Mouse (Mus musculus): ENCODE measurements around the gene Zfp706. TPM values are rescaled to one million over a fixed set of nuclear protein-coding genes. Genes with fewer than 3 reads are reported as not detected.
A peak's percentile ranks its signal among the peaks of the same experiment; 100 is the strongest.

Zfp706 gene
- polyA plus RNA-seq, 1 experiment from 2014 or later: 415 TPM

DNA sequence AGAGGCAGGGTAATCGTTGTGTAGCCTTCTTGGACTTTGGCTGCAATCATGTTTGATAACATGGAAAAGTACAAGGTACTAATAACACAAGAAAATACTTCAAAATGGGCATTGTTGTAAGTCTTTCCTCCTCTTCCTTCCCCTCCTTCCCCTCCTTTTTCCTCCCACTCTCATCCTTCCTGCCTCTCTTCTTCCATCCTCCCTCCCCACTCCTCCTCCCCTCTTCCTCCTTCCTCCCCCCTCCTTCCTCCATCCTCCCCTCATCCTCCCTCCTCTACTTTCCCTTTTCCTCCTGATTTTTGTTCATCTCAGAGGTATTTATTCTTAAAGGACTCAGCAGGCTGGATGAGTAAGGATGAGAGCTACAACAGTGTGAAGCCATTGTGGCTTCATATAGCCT is 39.3 kb downstream of the Zfp706 start:
- WGBS: 39% methylated on average over 1 of the region's 1 CpGs
- Histone ChIP-seq H3K4me3 (ENCODE audit: control insufficient read depth in 1 of 2, insufficient read depth in 1 of 2, low read depth in 1 of 2, low read length in 2 of 2) (no peak overlapping the region; a peak in 1 of 4 replicates), H3K27me3 (ENCODE audit: control insufficient read depth, insufficient read depth, low read length) (no peaks in the 10 kb centered on the region), H3K27ac (replicated peaks in 1 of 2; ENCODE audit: control insufficient read depth in 1 of 2, insufficient read depth in 1 of 2, low read depth in 2 of 2, low read length in 2 of 2) (no peak overlapping the region), H3K36me3 (ENCODE audit: control insufficient read depth, insufficient read depth, low read length) (no peaks in the 10 kb centered on the region), H3K9ac (ENCODE audit: low read length) (no peak overlapping the region), H3K9me3 (ENCODE audit: control insufficient read depth, low read length) (no peaks in the 10 kb centered on the region), H3K4me1 (ENCODE audit: control insufficient read depth in 2 of 2, insufficient read depth in 2 of 2, low read length in 2 of 2) (peaks cover 20 to 21% of the 10 kb centered on the region in 2 experiments), H3K4me2 (ENCODE audit: low read length) (peak overlapping the region; percentile 56; the same call in 1 of the 2 replicates)
- ATAC-seq (ENCODE audit: insufficient number of reproducible peaks, insufficient read depth, low FRiP score, low read depth): no peak

DNA sequence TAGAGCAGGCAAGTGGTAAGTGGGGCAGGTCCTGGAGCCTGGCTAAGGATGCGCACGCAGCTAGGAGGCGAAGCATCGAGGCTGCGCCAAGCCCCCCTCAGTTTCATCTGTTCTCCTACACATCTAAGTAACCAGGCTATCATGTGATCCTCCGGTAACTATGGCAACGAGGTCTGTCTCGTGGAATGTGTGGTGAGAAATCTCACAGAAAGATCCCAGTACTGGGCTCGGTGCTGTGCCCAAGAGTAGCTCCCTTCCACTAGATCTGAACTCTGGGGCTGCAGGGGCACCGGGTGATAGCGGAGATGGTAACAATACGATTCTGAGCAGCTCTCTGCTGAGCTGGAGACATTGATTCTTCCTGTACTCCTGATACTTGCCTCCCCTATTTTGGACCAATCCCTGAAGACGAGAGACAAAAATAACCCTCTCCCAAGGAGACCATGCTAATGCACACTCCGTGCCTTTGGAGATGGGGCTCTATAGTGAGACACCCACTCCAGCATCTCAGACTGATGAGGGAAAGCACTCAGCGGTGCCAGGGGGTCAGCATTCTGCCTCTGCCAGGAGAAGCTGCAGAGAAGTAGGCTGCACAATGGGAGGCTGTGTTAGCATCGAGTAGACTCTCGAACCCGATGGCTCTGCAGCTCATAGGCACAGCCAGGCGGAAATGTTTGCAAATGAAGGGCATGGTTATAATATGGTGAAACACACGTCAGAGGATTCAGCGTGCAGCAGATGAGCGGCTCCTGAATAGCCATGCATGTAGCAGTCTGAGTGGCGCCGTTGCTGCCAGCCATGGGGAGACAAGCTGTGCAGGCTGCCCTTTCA is 40.0 kb downstream of the Zfp706 start:
- peak overlapping the region; percentile 56 for H3K4me2 ChIP-seq (ENCODE audit: low read length)
- H3K27ac ChIP-seq (replicated peaks in 1 of 2; ENCODE audit: control insufficient read depth in 1 of 2, insufficient read depth in 1 of 2, low read depth in 2 of 2, low read length in 2 of 2): no peak overlapping the region
- H3K27me3 ChIP-seq (ENCODE audit: control insufficient read depth, insufficient read depth, low read length): no peaks in the 10 kb centered on the region
- H3K4me3 ChIP-seq (ENCODE audit: control insufficient read depth in 1 of 2, insufficient read depth in 1 of 2, low read depth in 1 of 2, low read length in 2 of 2): peak overlapping the region in 1 of 2 experiments; percentile 18; a peak in 2 of 4 replicates
- ATAC-seq (ENCODE audit: insufficient number of reproducible peaks, insufficient read depth, low FRiP score, low read depth): no peak
- peaks cover 21% of the 10 kb centered on the region in 2 experiments for H3K4me1 ChIP-seq (ENCODE audit: control insufficient read depth in 2 of 2, insufficient read depth in 2 of 2, low read length in 2 of 2)
- no peaks in the 10 kb centered on the region for H3K9me3 ChIP-seq (ENCODE audit: control insufficient read depth, low read length)
- 32% methylated on average over 24 of the region's 24 CpGs for WGBS
- H3K9ac ChIP-seq (ENCODE audit: low read length): peak overlapping the region; percentile 42; the same call in 1 of the 2 replicates
- H3K36me3 ChIP-seq (ENCODE audit: control insufficient read depth, insufficient read depth, low read length): no peaks in the 10 kb centered on the region

GRCm38 (mm10) chr15:36966940-36967339 is 40.6 kb downstream of the Zfp706 start:
- Histone ChIP-seq H3K4me1 (ENCODE audit: control insufficient read depth in 2 of 2, insufficient read depth in 2 of 2, low read length in 2 of 2) (peaks cover 21% of the 10 kb centered on the region in 2 experiments), H3K9ac (ENCODE audit: low read length) (peak overlapping the region; percentile 31; the same call in 1 of the 2 replicates), H3K4me2 (ENCODE audit: low read length) (peak overlapping the region; percentile 56), H3K27me3 (ENCODE audit: control insufficient read depth, insufficient read depth, low read length) (no peaks in the 10 kb centered on the region), H3K36me3 (ENCODE audit: control insufficient read depth, insufficient read depth, low read length) (no peaks in the 10 kb centered on the region), H3K4me3 (ENCODE audit: control insufficient read depth in 1 of 2, insufficient read depth in 1 of 2, low read depth in 1 of 2, low read length in 2 of 2) (peak overlapping the region in 1 of 2 experiments; percentile 18; a peak in 1 of 4 replicates), H3K27ac (replicated peaks in 1 of 2; ENCODE audit: control insufficient read depth in 1 of 2, insufficient read depth in 1 of 2, low read depth in 2 of 2, low read length in 2 of 2) (no peak overlapping the region), H3K9me3 (ENCODE audit: control insufficient read depth, low read length) (no peaks in the 10 kb centered on the region)
- ATAC-seq (ENCODE audit: insufficient number of reproducible peaks, insufficient read depth, low FRiP score, low read depth): no peak
- 26% methylated on average over 7 of the region's 7 CpGs for WGBS

DNA sequence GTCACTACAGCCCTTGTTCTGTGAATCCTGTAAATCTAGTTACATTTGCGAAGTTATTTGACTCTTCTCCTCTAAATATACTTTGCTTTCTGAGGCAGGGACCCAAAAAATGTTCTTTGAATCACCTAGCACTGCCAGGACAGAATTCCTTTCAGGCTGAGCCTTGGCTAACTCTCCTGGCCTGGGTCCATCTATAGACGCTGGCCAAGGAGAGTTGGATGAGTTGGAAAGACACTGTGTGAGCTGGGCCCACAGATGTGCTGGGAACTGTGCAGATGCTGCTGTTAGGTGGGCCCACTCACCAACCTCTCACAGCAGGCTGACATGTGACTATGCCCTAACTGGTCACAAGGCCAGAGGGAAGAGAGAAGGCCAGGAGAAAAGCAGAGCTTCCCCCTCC is 41.1 kb downstream of the Zfp706 start:
- H3K4me2 ChIP-seq (ENCODE audit: low read length): no peak overlapping the region
- no peaks in the 10 kb centered on the region for H3K36me3 ChIP-seq (ENCODE audit: control insufficient read depth, insufficient read depth, low read length)
- peaks cover 21 to 23% of the 10 kb centered on the region in 2 experiments for H3K4me1 ChIP-seq (ENCODE audit: control insufficient read depth in 2 of 2, insufficient read depth in 2 of 2, low read length in 2 of 2)
- H3K4me3 ChIP-seq (ENCODE audit: control insufficient read depth in 1 of 2, insufficient read depth in 1 of 2, low read depth in 1 of 2, low read length in 2 of 2): no peak overlapping the region
- peak overlapping the region; percentile 31; the same call in 1 of the 2 replicates for H3K9ac ChIP-seq (ENCODE audit: low read length)
- H3K27me3 ChIP-seq (ENCODE audit: control insufficient read depth, insufficient read depth, low read length): no peaks in the 10 kb centered on the region
- no peak for ATAC-seq (ENCODE audit: insufficient number of reproducible peaks, insufficient read depth, low FRiP score, low read depth)
- no peak overlapping the region for H3K27ac ChIP-seq (replicated peaks in 1 of 2; ENCODE audit: control insufficient read depth in 1 of 2, insufficient read depth in 1 of 2, low read depth in 2 of 2, low read length in 2 of 2)
- 80% methylated on average over 2 of the region's 2 CpGs for WGBS
- H3K9me3 ChIP-seq (ENCODE audit: control insufficient read depth, low read length): no peaks in the 10 kb centered on the region

DNA sequence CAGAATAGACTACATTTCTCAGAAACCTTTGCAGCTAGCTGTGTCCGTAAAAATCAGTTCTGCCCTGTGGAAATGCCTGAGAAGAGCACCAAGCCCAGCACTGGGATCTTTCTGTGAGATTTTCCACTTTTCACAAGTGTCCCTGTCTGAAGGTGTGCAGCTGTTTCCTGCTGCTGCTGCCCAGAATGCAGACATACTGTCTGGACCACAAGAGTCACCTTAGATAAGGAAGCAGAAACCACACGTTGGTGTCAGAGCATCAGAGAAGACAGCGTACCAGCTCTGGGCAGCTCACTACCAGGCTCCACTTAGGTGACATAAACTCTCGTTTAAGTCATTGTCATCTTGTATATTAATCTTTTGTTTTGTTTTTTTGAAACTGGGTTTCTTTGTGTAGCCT is 41.8 kb downstream of the Zfp706 start:
- WGBS: 51% methylated on average over 4 of the region's 4 CpGs
- Histone ChIP-seq H3K27me3 (ENCODE audit: control insufficient read depth, insufficient read depth, low read length) (no peaks in the 10 kb centered on the region), H3K4me2 (ENCODE audit: low read length) (no peak overlapping the region), H3K36me3 (ENCODE audit: control insufficient read depth, insufficient read depth, low read length) (no peaks in the 10 kb centered on the region), H3K4me3 (ENCODE audit: control insufficient read depth in 1 of 2, insufficient read depth in 1 of 2, low read depth in 1 of 2, low read length in 2 of 2) (no peak overlapping the region), H3K9ac (ENCODE audit: low read length) (no peak overlapping the region), H3K27ac (replicated peaks in 1 of 2; ENCODE audit: control insufficient read depth in 1 of 2, insufficient read depth in 1 of 2, low read depth in 2 of 2, low read length in 2 of 2) (no peak overlapping the region), H3K9me3 (ENCODE audit: control insufficient read depth, low read length) (no peaks in the 10 kb centered on the region), H3K4me1 (ENCODE audit: control insufficient read depth in 2 of 2, insufficient read depth in 2 of 2, low read length in 2 of 2) (peaks cover 24% of the 10 kb centered on the region in 2 experiments)
- ATAC-seq (ENCODE audit: insufficient number of reproducible peaks, insufficient read depth, low FRiP score, low read depth): no peak

DNA sequence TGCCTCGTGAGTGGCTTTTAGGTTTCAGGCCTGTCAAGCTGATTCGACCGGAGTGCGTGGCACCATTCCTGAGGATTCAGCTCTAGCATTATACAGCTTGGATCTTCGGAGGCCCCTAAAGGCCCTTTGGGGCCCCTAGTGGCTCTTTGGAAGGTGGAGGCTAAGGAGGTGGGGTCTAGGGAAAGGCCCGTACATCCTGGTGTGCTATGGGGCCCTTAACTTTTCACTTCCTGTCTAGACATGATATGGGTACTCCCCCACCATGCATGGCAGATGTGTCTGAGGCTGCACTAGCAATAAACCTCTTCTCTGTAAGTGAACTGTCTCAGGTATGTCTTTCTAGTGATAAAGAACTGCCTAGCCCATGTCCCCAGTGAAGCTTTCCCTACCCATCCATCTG is 44.6 kb downstream of the Zfp706 start:
- no peak overlapping the region for H3K4me3 ChIP-seq (ENCODE audit: control insufficient read depth in 1 of 2, insufficient read depth in 1 of 2, low read depth in 1 of 2, low read length in 2 of 2)
- WGBS: 86% methylated on average over 6 of the region's 6 CpGs
- ATAC-seq (ENCODE audit: insufficient number of reproducible peaks, insufficient read depth, low FRiP score, low read depth): no peak
- no peaks in the 10 kb centered on the region for H3K36me3 ChIP-seq (ENCODE audit: control insufficient read depth, insufficient read depth, low read length)
- H3K9ac ChIP-seq (ENCODE audit: low read length): no peak overlapping the region
- no peaks in the 10 kb centered on the region for H3K9me3 ChIP-seq (ENCODE audit: control insufficient read depth, low read length)
- no peak overlapping the region for H3K4me2 ChIP-seq (ENCODE audit: low read length)
- H3K27ac ChIP-seq (replicated peaks in 1 of 2; ENCODE audit: control insufficient read depth in 1 of 2, insufficient read depth in 1 of 2, low read depth in 2 of 2, low read length in 2 of 2): no peak overlapping the region; a peak in 1 of 4 replicates
- H3K27me3 ChIP-seq (ENCODE audit: control insufficient read depth, insufficient read depth, low read length): no peaks in the 10 kb centered on the region
- peaks cover 28 to 33% of the 10 kb centered on the region in 2 experiments for H3K4me1 ChIP-seq (ENCODE audit: control insufficient read depth in 2 of 2, insufficient read depth in 2 of 2, low read length in 2 of 2)

- H3K27me3 ChIP-seq (ENCODE audit: control insufficient read depth, insufficient read depth, low read length): no peaks in the 10 kb centered on the region
- H3K9ac ChIP-seq (ENCODE audit: low read length): no peak overlapping the region
- no peak overlapping the region for H3K27ac ChIP-seq (replicated peaks in 1 of 2; ENCODE audit: control insufficient read depth in 1 of 2, insufficient read depth in 1 of 2, low read depth in 2 of 2, low read length in 2 of 2)
- H3K9me3 ChIP-seq (ENCODE audit: control insufficient read depth, low read length): 0 out of 2 replicates have a peak, but pooled peaks cover 4% of the 10 kb centered on the region
- no peak overlapping the region for H3K4me2 ChIP-seq (ENCODE audit: low read length)
- WGBS: 16% methylated on average over 4 of the region's 4 CpGs
- peak; percentile 73 for ATAC-seq (ENCODE audit: insufficient number of reproducible peaks, insufficient read depth, low FRiP score, low read depth)
- H3K4me1 ChIP-seq (ENCODE audit: control insufficient read depth in 2 of 2, insufficient read depth in 2 of 2, low read length in 2 of 2): peaks cover 13 to 19% of the 10 kb centered on the region in 2 experiments
- no peak overlapping the region for H3K4me3 ChIP-seq (ENCODE audit: control insufficient read depth in 1 of 2, insufficient read depth in 1 of 2, low read depth in 1 of 2, low read length in 2 of 2)
- no peaks in the 10 kb centered on the region for H3K36me3 ChIP-seq (ENCODE audit: control insufficient read depth, insufficient read depth, low read length)
These were observed 46.7 kb downstream of the Zfp706 start for GRCm38 (mm10) chr15:36960876-36961237.

Measured in heart, embryonic 14.5 days (tissue).